Mouse (Mus musculus) MEL (cell line): ENCODE measurements around the gene Vax2. TPM values are rescaled to one million over a fixed set of nuclear protein-coding genes. Genes with fewer than 3 reads are reported as not detected.

Experiments used
- DNase-seq: peaks from one replicate; pipeline ENCODE4 v3.0.0; 2011; ENCODE audit warnings: low read depth, low spot score
- H3K27ac ChIP-seq: 2 replicates; pipeline ENCODE4 v1.5.1; 2012; ENCODE audit warnings: low read depth, mild to moderate bottlenecking, control low read depth, low read length, moderate library complexity; ENCODE audit not compliant: control insufficient read depth
- H3K27me3 ChIP-seq, 2 experiments: fragments of 150-350 bp in 1 of 2; sonication (generic) in 1 of 2; 2 replicates each; pipeline ENCODE4 v1.6.1; 2012; ENCODE audit warnings: low read length in 2 of 2, mild to moderate bottlenecking in 2 of 2, improper control_type of control experiment in 1 of 2, moderate library complexity in 1 of 2; ENCODE audit not compliant: insufficient read depth in 2 of 2, control insufficient read depth in 1 of 2
- H3K36me3 ChIP-seq, 2 experiments: 2 replicates each; pipeline ENCODE4 v1.6.1; 2012 to 2014; ENCODE audit warnings: low read length in 2 of 2, improper control_type of control experiment in 1 of 2, inconsistent platforms in 1 of 2, mild to moderate bottlenecking in 1 of 2; ENCODE audit not compliant: insufficient read depth in 2 of 2, control insufficient read depth in 1 of 2
- H3K4me1 ChIP-seq, 2 experiments: fragments of 150-350 bp in 1 of 2; sonication (generic) in 1 of 2; 2 replicates each; pipeline ENCODE4 v1.6.1; 2012; ENCODE audit warnings: low read length in 2 of 2, improper control_type of control experiment in 1 of 2, mild to moderate bottlenecking in 1 of 2; ENCODE audit not compliant: insufficient read depth in 2 of 2, control insufficient read depth in 1 of 2
- H3K4me3 ChIP-seq, 2 experiments: fragments of 150-350 bp in 1 of 2; sonication (generic) in 1 of 2; 2 replicates each; pipeline ENCODE4 v1.5.1; 2012; ENCODE audit warnings: low read depth in 2 of 2, low read length in 2 of 2, mild to moderate bottlenecking in 2 of 2, moderate library complexity in 2 of 2, control low read depth in 1 of 2, improper control_type of control experiment in 1 of 2; ENCODE audit not compliant: control insufficient read depth in 1 of 2, insufficient read depth in 1 of 2
- H3K79me2 ChIP-seq: 2 replicates; pipeline ENCODE4 v1.6.1; 2012; ENCODE audit warnings: mild to moderate bottlenecking, low read length, moderate library complexity; ENCODE audit not compliant: control insufficient read depth, poor library complexity, insufficient read depth
- H3K9ac ChIP-seq: 2 replicates; pipeline ENCODE4 v1.6.1; 2012; ENCODE audit warnings: low read depth, mild to moderate bottlenecking, control low read depth, low read length, moderate library complexity; ENCODE audit not compliant: control insufficient read depth, poor library complexity, severe bottlenecking
- H3K9me3 ChIP-seq: fragments of 150-350 bp; sonication (generic); replicated peaks from 2 replicates; pipeline ENCODE4 v1.6.1; 2012; ENCODE audit warnings: mild to moderate bottlenecking, low read length, improper control_type of control experiment, moderate library complexity; ENCODE audit not compliant: insufficient read depth
- BHLHE40 ChIP-seq: IDR thresholded peaks from 2 replicates; pipeline ENCODE4 v1.6.1; 2012; ENCODE audit warnings: low read depth, mild to moderate bottlenecking, inconsistent platforms, low read length, improper control_type of control experiment, borderline replicate concordance
- CTCF ChIP-seq, 3 experiments: IDR thresholded peaks in 2 of 3; conservative IDR thresholded peaks in 1 of 3; 2 replicates each; pipeline ENCODE4 v1.5.1; 2011 to 2012; ENCODE audit warnings: low read length in 3 of 3, low read depth in 2 of 3, mild to moderate bottlenecking in 2 of 3, improper control_type of control experiment in 1 of 3, inconsistent platforms in 1 of 3, mixed read lengths in 1 of 3, moderate library complexity in 1 of 3; ENCODE audit not compliant: control insufficient read depth in 1 of 3, insufficient read depth in 1 of 3, poor library complexity in 1 of 3, severe bottlenecking in 1 of 3
- GABPA ChIP-seq: IDR thresholded peaks from 2 replicates; pipeline ENCODE4 v1.6.1; 2012; ENCODE audit warnings: low read depth, mild to moderate bottlenecking, inconsistent platforms, low read length, improper control_type of control experiment, moderate library complexity
- GATA1 ChIP-seq: IDR thresholded peaks from 2 replicates; pipeline ENCODE4 v1.6.1; 2011; ENCODE audit warnings: low read depth, low read length, improper control_type of control experiment
- JUND ChIP-seq: IDR thresholded peaks from 2 replicates; pipeline ENCODE4 v1.6.1; 2011; ENCODE audit warnings: low read depth, mild to moderate bottlenecking, improper control_type of control experiment, low read length
- MAX ChIP-seq: IDR thresholded peaks from 2 replicates; pipeline ENCODE4 v1.6.1; 2011; ENCODE audit warnings: low read length, improper control_type of control experiment
- MAZ ChIP-seq: IDR thresholded peaks from 2 replicates; pipeline ENCODE4 v1.6.1; 2012; ENCODE audit warnings: low read depth, mild to moderate bottlenecking, inconsistent platforms, low read length, improper control_type of control experiment
- MEF2A ChIP-seq: IDR thresholded peaks from 2 replicates; pipeline ENCODE4 v1.6.1; 2014; ENCODE audit warnings: low read depth, mild to moderate bottlenecking, inconsistent platforms, low read length, improper control_type of control experiment; ENCODE audit not compliant: poor library complexity, insufficient replicate concordance, severe bottlenecking; ENCODE audit errors: extremely low read depth
- MXI1 ChIP-seq: IDR thresholded peaks from 2 replicates; pipeline ENCODE4 v1.6.1; 2011; ENCODE audit warnings: mild to moderate bottlenecking, low read depth, low read length, improper control_type of control experiment
- MYC ChIP-seq: IDR thresholded peaks from 2 replicates; pipeline ENCODE4 v1.6.1; 2011; ENCODE audit warnings: low read depth, mild to moderate bottlenecking, low read length, improper control_type of control experiment, moderate library complexity
- NRF1 ChIP-seq: IDR thresholded peaks from 2 replicates; pipeline ENCODE4 v1.6.1; 2014; ENCODE audit warnings: low read depth, mild to moderate bottlenecking, inconsistent platforms, low read length, improper control_type of control experiment, moderate library complexity; ENCODE audit not compliant: poor library complexity, insufficient read depth, severe bottlenecking
- RAD21 ChIP-seq: IDR thresholded peaks from 2 replicates; pipeline ENCODE4 v1.6.1; 2011; ENCODE audit warnings: mild to moderate bottlenecking, low read depth, low read length, improper control_type of control experiment
- SIN3A ChIP-seq: IDR thresholded peaks from 2 replicates; pipeline ENCODE4 v1.6.1; 2012; ENCODE audit warnings: low read length, improper control_type of control experiment, inconsistent platforms
- SMC3 ChIP-seq: IDR thresholded peaks from 2 replicates; pipeline ENCODE4 v1.6.1; 2011; ENCODE audit warnings: low read depth, low read length, improper control_type of control experiment
- UBTF ChIP-seq: IDR thresholded peaks from 2 replicates; pipeline ENCODE4 v1.6.1; 2012; ENCODE audit warnings: low read depth, mild to moderate bottlenecking, inconsistent platforms, low read length, improper control_type of control experiment, moderate library complexity, borderline replicate concordance; ENCODE audit not compliant: insufficient read depth
- USF1 ChIP-seq: IDR thresholded peaks from 2 replicates; pipeline ENCODE4 v1.6.1; 2014; ENCODE audit warnings: low read depth, mild to moderate bottlenecking, inconsistent platforms, low read length, improper control_type of control experiment, moderate library complexity
- ZC3H11A ChIP-seq: IDR thresholded peaks from 2 replicates; pipeline ENCODE4 v1.6.1; 2012; ENCODE audit warnings: low read depth, mild to moderate bottlenecking, inconsistent platforms, low read length, improper control_type of control experiment
- ZMIZ1 ChIP-seq: IDR thresholded peaks from 2 replicates; pipeline ENCODE4 v1.6.1; 2012; ENCODE audit warnings: low read depth, mild to moderate bottlenecking, inconsistent platforms, low read length, improper control_type of control experiment, moderate library complexity
- polyA plus RNA-seq, 2 experiments: library from polyadenylated mRNA; stranded (reverse) in 1 of 2; unstranded in 1 of 2; fragments of >175 nt in 1 of 2; fragments of >200 nt in 1 of 2; gene quantifications; 2 replicates each; pipeline versions ENCODE4 v1.2.1 to v1.2.4; 2012; ENCODE audit warnings: low replicate concordance in 2 of 2, low read depth in 1 of 2; ENCODE audit not compliant: insufficient read length in 2 of 2, insufficient read depth in 1 of 2, missing spikeins in 1 of 2
- total RNA-seq: library from RNA; depleted of rRNA; stranded (reverse); fragments of 300-350 nt; gene quantifications from 2 replicates; pipeline ENCODE4 v1.2.3, GENCODE M21; 2012; rRNA removed

Vax2 gene
- total and polyA plus RNA-seq, 3 experiments = 0.46 to 3.2 TPM; not detected in 1

DNA sequence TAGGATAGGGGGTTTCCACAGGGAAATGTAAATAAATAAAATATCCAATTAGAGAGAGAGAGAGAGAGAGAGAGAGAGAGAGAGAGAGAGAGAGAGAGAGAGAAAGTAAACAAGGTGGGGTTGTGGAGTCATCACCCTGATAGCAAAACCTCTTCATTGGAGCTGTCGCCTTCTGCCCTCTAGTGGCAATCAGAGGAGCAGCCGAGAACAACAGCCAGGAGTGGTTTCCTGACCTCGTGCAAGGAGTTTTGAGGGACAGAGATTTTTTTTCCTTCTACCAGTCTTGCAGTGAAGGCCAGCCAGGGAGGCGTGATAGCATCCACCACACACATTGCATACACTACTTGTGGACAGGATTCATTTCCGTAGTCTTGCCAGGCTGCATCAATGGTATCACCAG is 68.0 kb downstream of the Vax2 start:
- Histone ChIP-seq H3K4me1 (peaks cover 2 to 6% of the 10 kb centered on the region in 2 experiments; a peak in 2 of 4 replicates), H3K9me3 (no peaks in the 10 kb centered on the region), H3K27ac (no peak overlapping the region), H3K4me3 (peak overlapping the region in 1 of 2 experiments; percentile 34; a peak in 1 of 4 replicates), H3K27me3 (no peaks in the 10 kb centered on the region), H3K9ac (no peak overlapping the region), H3K79me2 (peaks cover 15% of the 10 kb centered on the region), H3K36me3 (peaks cover 0 to 2% of the 10 kb centered on the region in 2 experiments; a peak in 2 of 4 replicates)
- TF ChIP-seq RAD21 = peak; percentile 62
- peak; percentile 39; the same call in 1 of the 2 replicates for TF ChIP-seq MXI1
- TF ChIP-seq JUND = peak; percentile 81; the same call in 1 of the 2 replicates
- no peak for TF ChIP-seq GABPA
- TF ChIP-seq UBTF = no peak
- TF ChIP-seq ZC3H11A = peak; percentile 38
- no peak for TF ChIP-seq MEF2A
- peak; percentile 48; the same call in 1 of the 2 replicates for TF ChIP-seq MYC
- peak; percentile 5; the same call in 1 of the 2 replicates for TF ChIP-seq GATA1
- TF ChIP-seq MAX = peak; percentile 49; the same call in 1 of the 2 replicates
- TF ChIP-seq BHLHE40 = no peak
- TF ChIP-seq SMC3 = peak; percentile 61
- no peak; the same call in 1 of the 2 replicates for TF ChIP-seq MAZ
- TF ChIP-seq SIN3A = peak; percentile 46; the same call in 1 of the 2 replicates
- TF ChIP-seq CTCF (IDR thresholded peaks at IDR 0.05 in 2 of 3, conservative IDR thresholded peaks at IDR 0.05 in 1 of 3; ENCODE audit: control insufficient read depth in 1 of 3, insufficient read depth in 1 of 3, low read depth in 2 of 3, low read length in 3 of 3, poor library complexity in 1 of 3, severe bottlenecking in 1 of 3) = peak; percentile 83 to 88 (median 84)
- TF ChIP-seq NRF1 = no peak
- DNase-seq = peak; percentile 78

DNA sequence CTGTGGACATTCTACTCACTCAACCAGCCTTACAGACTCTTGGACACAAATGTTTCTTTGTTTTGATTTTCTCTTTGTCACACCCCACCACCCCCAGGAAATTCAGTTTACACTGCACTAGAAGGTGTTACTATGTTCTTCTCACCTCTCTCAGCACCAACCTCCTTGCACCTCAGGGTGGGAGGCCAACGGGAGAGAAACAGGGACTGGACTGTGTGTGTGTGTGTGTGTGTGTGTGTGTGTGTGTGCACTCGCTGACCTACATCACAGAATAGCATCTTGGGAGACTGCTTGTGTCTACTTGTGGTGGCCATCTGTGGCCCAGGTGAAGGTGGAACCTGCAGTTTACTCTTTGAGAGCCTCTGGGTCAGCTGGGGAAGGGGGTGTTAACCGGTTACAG is 75.4 kb downstream of the Vax2 start:
- Histone ChIP-seq H3K4me3 (no peak overlapping the region), H3K27me3 (peaks cover 0 to 5% of the 10 kb centered on the region in 2 experiments; a peak in 2 of 4 replicates), H3K9ac (no peak overlapping the region), H3K4me1 (peaks cover 1 to 12% of the 10 kb centered on the region in 2 experiments; a peak in 3 of 4 replicates), H3K79me2 (no peaks in the 10 kb centered on the region), H3K36me3 (peaks cover 0 to 12% of the 10 kb centered on the region in 2 experiments; a peak in 2 of 4 replicates), H3K27ac (no peak overlapping the region), H3K9me3 (no peaks in the 10 kb centered on the region)
- DNase-seq = no peak
- TF ChIP-seq ZMIZ1 = no peak
- no peak for TF ChIP-seq ZC3H11A
- no peak for TF ChIP-seq USF1

Other genes starting within 250 kb of the Vax2 start
- gene Dguok, start 204.3 kb upstream of the Vax2 start, total RNA-seq = 12.6 and 13.4 TPM in 2 replicates
- gene Dguok, start 204.3 kb upstream of the Vax2 start, polyA plus RNA-seq = 10 to 100 TPM in 1 of 2 experiments, not detected in 1; 21.0 TPM
- gene Actg2, start 175.0 kb upstream of the Vax2 start, total RNA-seq = 0.27 TPM in 1 of 2 replicates, not detected in the other
- under 1 TPM in 1 of 2 experiments, not detected in 1; 0.07 TPM for gene Actg2, start 175.0 kb upstream of the Vax2 start, polyA plus RNA-seq
- gene Stambp, start 138.5 kb upstream of the Vax2 start, total RNA-seq = 4.0 and 4.8 TPM in 2 replicates
- 10 to 100 TPM in 1 of 2 experiments, not detected in 1; 18.3 TPM for gene Stambp, start 138.5 kb upstream of the Vax2 start, polyA plus RNA-seq
- gene Clec4f, start 55.1 kb upstream of the Vax2 start, total RNA-seq = not detected in 2 replicates
- gene Clec4f, start 55.1 kb upstream of the Vax2 start, polyA plus RNA-seq = not detected
- not detected in 2 replicates for gene Cd207, start 33.4 kb upstream of the Vax2 start, total RNA-seq
- not detected for gene Cd207, start 33.4 kb upstream of the Vax2 start, polyA plus RNA-seq
- not detected in 2 replicates for gene Atp6v1b1, start 31.7 kb downstream of the Vax2 start, total RNA-seq
- gene Atp6v1b1, start 31.7 kb downstream of the Vax2 start, polyA plus RNA-seq = under 1 TPM in 1 of 2 experiments, not detected in 1; 0.08 TPM
- not detected in 2 replicates for gene Ankrd53, start 51.4 kb downstream of the Vax2 start, total RNA-seq
- gene Ankrd53, start 51.4 kb downstream of the Vax2 start, polyA plus RNA-seq = under 1 TPM in 1 of 2 experiments, not detected in 1; 0.67 TPM
- 51.1 and 56.2 TPM in 2 replicates for gene Tex261, start 64.5 kb downstream of the Vax2 start, total RNA-seq
- gene Tex261, start 64.5 kb downstream of the Vax2 start, polyA plus RNA-seq = 100 to 1,000 TPM in 1 of 2 experiments, not detected in 1; 104 TPM
- 3.6 and 5.0 TPM in 2 replicates for gene Nagk, start 83.7 kb downstream of the Vax2 start, total RNA-seq
- gene Nagk, start 83.7 kb downstream of the Vax2 start, polyA plus RNA-seq = 1 to 10 TPM in 1 of 2 experiments, not detected in 1; 6.3 TPM
- gene Paip2b, start 120.5 kb downstream of the Vax2 start, total RNA-seq = 16.0 and 21.0 TPM in 2 replicates
- gene Paip2b, start 120.5 kb downstream of the Vax2 start, polyA plus RNA-seq = 10 to 100 TPM in 1 of 2 experiments, not detected in 1; 18.4 TPM
- 50.1 and 53.0 TPM in 2 replicates for gene Zfp638, start 155.8 kb downstream of the Vax2 start, total RNA-seq
- 10 to 100 TPM; 61.2 to 69.0 TPM for gene Zfp638, start 155.8 kb downstream of the Vax2 start, polyA plus RNA-seq